Mouse (Mus musculus) testis, adult 2 months (tissue): ENCODE results near the gene Slc7a10. TPM values are rescaled to one million over a fixed set of nuclear protein-coding genes. Genes with fewer than 3 reads are reported as not detected.

ENCODE experiments used
- H3K27ac ChIP-seq: fragments of 200-500 bp; 2 replicates; pipeline ENCODE4 v1.5.1; 2012; ENCODE audit warnings: low read depth, low read length; ENCODE audit not compliant: control insufficient read depth, insufficient read depth
- H3K27me3 ChIP-seq: fragments of 200-500 bp; 2 replicates; pipeline ENCODE4 v1.6.1; 2012; ENCODE audit warnings: mild to moderate bottlenecking, low read length, moderate library complexity; ENCODE audit not compliant: control insufficient read depth, insufficient read depth
- H3K36me3 ChIP-seq: fragments of 200-500 bp; 2 replicates; pipeline ENCODE4 v1.6.1; 2012; ENCODE audit warnings: mild to moderate bottlenecking, low read length; ENCODE audit not compliant: control insufficient read depth, insufficient read depth
- H3K4me1 ChIP-seq: fragments of 200-500 bp; 2 replicates; pipeline ENCODE4 v1.6.1; 2012; ENCODE audit warnings: low read length; ENCODE audit not compliant: control insufficient read depth, insufficient read depth
- H3K4me3 ChIP-seq: fragments of 200-500 bp; 2 replicates; pipeline ENCODE4 v1.5.1; 2012; ENCODE audit warnings: low read depth, mild to moderate bottlenecking, low read length, moderate library complexity, mixed read lengths; ENCODE audit not compliant: control insufficient read depth
- CTCF ChIP-seq: fragments of 200-500 bp; IDR thresholded peaks from 2 replicates; pipeline ENCODE4 v1.5.1; 2012; ENCODE audit warnings: low read depth, mild to moderate bottlenecking, inconsistent platforms, low read length, moderate library complexity; ENCODE audit not compliant: control insufficient read depth, insufficient read depth, insufficient replicate concordance
- POLR2A ChIP-seq: fragments of 200-500 bp; IDR thresholded peaks from 2 replicates; pipeline ENCODE4 v1.6.1; 2012; ENCODE audit warnings: low read depth, mild to moderate bottlenecking, inconsistent platforms, low read length, moderate library complexity; ENCODE audit not compliant: control insufficient read depth
- polyA plus RNA-seq: library from polyadenylated mRNA; depleted of rRNA; stranded (reverse); fragments of >200 nt; gene quantifications from 2 replicates; pipeline ENCODE4 v1.2.3, GENCODE M21; 2012

The Slc7a10 gene
- polyA plus RNA-seq, 1 experiment, result 0.61 TPM

DNA sequence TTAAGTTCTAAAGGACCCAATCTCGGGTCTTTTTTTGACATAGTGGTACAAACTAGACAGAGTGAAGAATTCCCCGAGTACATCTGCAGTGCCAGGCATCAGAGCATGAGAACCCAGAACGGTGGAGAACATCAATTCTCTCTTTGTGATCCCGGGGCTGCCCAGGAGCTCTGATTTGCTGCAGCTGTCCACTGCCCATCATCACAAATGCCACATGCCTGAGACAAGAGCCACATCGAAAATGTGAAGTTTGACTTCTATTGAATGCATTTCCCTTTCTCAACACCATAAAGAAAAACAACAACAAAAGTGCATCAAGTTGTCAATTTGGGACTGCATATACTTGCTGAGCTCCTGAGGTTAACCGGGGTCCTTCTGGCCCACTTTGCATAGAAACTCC is 23.7 kb upstream of the Slc7a10 start:
- Histone ChIP-seq H3K27ac (no peak overlapping the region), H3K4me1 (no peaks in the 10 kb centered on the region), H3K27me3 (no peaks in the 10 kb centered on the region), H3K4me3 (no peak overlapping the region), H3K36me3 (no peaks in the 10 kb centered on the region)
- TF ChIP-seq CTCF, result no peak

DNA sequence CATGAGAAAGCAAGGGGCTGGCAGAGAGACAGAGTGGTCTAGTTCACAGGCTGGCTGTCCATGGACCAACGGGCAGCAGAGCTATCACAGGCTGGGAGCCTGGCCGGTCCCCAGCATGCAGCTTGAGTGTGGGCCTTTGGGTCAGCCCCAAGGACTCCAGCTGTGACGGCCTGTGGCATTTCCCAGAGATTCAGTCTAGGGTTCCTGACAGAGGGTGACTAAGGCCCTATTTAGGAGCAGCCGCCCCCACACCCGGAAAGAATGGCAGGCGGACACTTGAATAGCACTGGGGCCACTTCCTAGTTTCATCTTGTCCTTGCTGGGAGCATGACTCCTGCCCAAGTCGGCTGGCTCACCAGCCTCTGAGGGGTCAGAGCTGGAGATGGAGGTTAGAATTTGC is 22.6 kb upstream of the Slc7a10 start:
- no peak for TF ChIP-seq CTCF
- no peak for TF ChIP-seq POLR2A
- Histone ChIP-seq H3K27ac (no peak overlapping the region), H3K27me3 (no peaks in the 10 kb centered on the region)

DNA sequence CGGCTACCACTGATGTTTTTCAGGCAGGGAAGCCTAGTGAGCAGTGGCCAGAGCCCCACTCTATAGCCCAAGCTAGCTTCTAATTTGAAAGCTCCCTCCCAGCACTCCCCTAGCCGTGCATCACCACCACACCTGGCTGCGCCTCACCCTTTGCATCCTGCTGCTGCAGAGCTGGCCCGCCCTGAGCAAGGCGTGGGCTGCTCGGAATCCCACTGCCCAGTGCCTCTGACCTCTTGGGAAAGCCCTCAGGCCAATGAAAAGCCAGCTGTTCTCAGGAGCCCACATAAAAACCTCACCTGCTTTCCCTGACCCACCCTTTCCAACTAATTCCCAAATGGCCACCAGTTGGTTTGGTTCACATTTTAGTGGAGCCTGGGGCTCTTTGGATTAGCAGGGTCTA is 22.1 kb upstream of the Slc7a10 start:
- H3K36me3 ChIP-seq, result no peaks in the 10 kb centered on the region
- H3K27ac ChIP-seq, result no peak overlapping the region
- TF ChIP-seq CTCF, result no peak
- TF ChIP-seq POLR2A, result no peak
- H3K4me1 ChIP-seq, result no peaks in the 10 kb centered on the region
- H3K4me3 ChIP-seq, result no peak overlapping the region
- no peaks in the 10 kb centered on the region for H3K27me3 ChIP-seq

More for the DNA sequence above, 22.6 kb upstream of the Slc7a10 start:
- no peaks in the 10 kb centered on the region for H3K4me1 ChIP-seq
- H3K36me3 ChIP-seq, result no peaks in the 10 kb centered on the region
- no peak overlapping the region for H3K4me3 ChIP-seq

DNA sequence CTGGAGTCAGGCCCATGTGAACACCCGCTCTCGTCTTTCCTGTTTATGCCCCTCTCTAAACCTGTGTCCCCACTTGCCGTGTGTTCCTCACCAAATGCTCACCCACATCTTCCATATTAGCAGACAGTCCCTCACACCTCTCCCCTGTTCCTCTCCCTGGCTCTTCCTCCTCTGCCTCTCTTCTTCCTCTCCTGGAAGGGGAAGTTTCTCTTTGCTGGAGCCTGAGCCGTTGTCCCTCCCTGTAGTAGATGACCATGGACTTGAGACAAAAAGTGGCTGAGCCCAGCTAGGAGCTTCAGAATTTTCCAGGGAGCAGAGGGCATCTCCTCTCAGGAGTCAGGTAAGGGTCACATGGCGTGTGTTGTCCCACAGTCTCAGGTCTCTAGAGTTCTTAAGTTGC is 19.2 kb upstream of the Slc7a10 start:
- no peak overlapping the region for H3K27ac ChIP-seq
- TF ChIP-seq CTCF (no peak), POLR2A (no peak)
- no peaks in the 10 kb centered on the region for H3K36me3 ChIP-seq
- H3K27me3 ChIP-seq, result no peaks in the 10 kb centered on the region
- H3K4me1 ChIP-seq, result 0 out of 2 replicates have a peak, but pooled peaks cover 2% of the 10 kb centered on the region
- no peak overlapping the region for H3K4me3 ChIP-seq

DNA sequence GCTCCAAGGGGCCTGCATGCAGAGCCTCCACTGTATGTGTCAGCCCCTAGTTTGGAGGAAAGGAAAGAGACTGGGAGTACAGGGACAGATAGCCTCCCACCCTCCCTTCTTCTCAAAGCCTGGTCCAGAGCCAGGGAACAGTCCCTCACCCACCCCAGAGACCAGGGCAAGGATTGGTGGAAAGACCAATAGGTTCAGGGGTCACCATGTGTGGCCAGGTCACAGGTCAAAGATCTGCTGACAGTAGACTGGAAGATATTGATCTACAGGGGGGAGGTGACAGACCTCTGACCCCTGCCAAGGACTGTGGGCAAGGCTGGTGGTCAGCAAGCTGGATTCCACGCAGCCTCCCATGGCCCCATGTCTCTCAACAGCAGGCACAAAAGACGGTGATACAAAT is 18.3 kb upstream of the Slc7a10 start:
- 0 out of 2 replicates have a peak, but pooled peaks cover 2% of the 10 kb centered on the region for H3K4me1 ChIP-seq
- no peaks in the 10 kb centered on the region for H3K27me3 ChIP-seq
- no peaks in the 10 kb centered on the region for H3K36me3 ChIP-seq
- no peak overlapping the region for H3K27ac ChIP-seq
- no peak for TF ChIP-seq CTCF
- no peak for TF ChIP-seq POLR2A
- H3K4me3 ChIP-seq, result no peak overlapping the region

DNA sequence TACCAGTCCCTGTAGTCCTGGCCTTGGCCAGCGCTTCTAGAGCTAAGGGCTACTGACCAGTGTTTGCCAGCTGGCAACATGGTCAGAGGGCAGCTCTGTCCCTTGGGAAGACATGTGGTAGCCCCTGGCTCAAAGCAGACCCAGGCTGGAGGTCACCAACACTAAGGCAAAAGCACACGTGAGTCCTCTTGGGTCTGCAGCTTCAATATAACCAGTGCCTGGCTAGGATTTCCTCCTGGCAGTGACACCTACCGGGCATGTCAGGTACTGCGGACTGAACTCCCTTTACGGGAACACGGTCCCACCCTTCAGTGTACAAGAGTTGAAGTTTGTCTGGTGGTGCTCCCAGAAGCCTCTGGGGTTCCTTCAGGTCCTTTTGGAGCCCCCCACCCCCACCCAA is 16.8 kb upstream of the Slc7a10 start:
- H3K36me3 ChIP-seq, result no peaks in the 10 kb centered on the region
- H3K4me3 ChIP-seq, result no peak overlapping the region
- H3K4me1 ChIP-seq, result 0 out of 2 replicates have a peak, but pooled peaks cover 2% of the 10 kb centered on the region
- no peak overlapping the region for H3K27ac ChIP-seq
- TF ChIP-seq POLR2A, result no peak
- peak; percentile 73; the same call in 1 of the 2 replicates for TF ChIP-seq CTCF
- H3K27me3 ChIP-seq, result no peaks in the 10 kb centered on the region

DNA sequence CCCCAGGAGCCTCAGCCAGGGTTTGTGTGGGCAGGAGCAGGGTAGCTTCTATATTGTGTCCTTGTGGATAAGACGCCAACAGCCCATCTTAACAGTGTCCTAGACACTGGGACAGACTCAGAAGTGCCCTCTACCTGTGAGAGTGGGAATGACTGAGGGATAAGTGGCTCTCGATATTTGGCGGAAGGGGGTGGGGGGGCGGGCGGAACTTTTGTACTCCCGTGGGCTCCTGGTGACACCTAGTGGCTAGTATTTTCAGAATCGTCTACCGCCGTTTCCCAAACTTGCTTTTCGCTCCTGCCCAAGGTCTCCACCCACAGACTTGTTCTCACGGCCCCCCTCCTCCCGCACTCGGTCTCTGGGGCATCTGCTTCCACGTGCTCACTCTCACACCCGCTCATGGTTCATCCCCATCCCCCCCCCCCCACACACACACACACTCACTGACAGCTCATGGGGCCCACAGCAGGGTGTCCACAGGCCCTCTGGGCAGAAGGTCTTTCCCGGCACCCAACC is 14.3 kb upstream of the Slc7a10 start:
- Histone ChIP-seq H3K4me1 (0 out of 2 replicates have a peak, but pooled peaks cover 2% of the 10 kb centered on the region), H3K4me3 (no peak overlapping the region), H3K27me3 (no peaks in the 10 kb centered on the region), H3K36me3 (no peaks in the 10 kb centered on the region), H3K27ac (no peak overlapping the region)
- no peak; the same call in 1 of the 2 replicates for TF ChIP-seq CTCF
- no peak for TF ChIP-seq POLR2A

DNA sequence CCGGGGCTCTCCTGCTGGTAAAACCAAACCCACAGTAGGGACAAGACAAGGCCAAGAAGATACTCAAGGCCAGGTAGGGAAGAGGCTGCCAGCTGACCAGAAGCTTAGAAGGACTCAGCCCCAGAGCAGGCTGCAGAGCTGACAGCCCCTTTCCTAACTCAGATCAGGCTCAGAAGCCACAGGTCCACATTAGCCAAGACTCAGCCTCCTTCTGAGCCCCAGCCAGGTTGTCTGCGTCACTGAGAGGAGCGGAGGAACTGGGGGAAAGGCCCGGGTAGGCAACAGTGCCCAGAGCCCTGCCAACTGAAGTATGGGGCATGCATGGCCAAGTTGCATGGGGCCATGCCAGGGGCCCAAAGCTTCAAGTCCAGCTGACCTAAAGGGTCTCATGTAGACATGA is 13.7 kb upstream of the Slc7a10 start:
- H3K4me1 ChIP-seq, result 0 out of 2 replicates have a peak, but pooled peaks cover 2% of the 10 kb centered on the region
- no peaks in the 10 kb centered on the region for H3K36me3 ChIP-seq
- no peaks in the 10 kb centered on the region for H3K27me3 ChIP-seq
- no peak overlapping the region for H3K27ac ChIP-seq
- no peak for TF ChIP-seq POLR2A
- TF ChIP-seq CTCF, result no peak
- H3K4me3 ChIP-seq, result no peak overlapping the region
